Mouse (Mus musculus) MEL (cell line): ENCODE measurements around the gene Olfr56. TPM values are rescaled to one million over a fixed set of nuclear protein-coding genes. Genes with fewer than 3 reads are reported as not detected.

Experiments
- DNase-seq: peaks from one replicate; pipeline ENCODE4 v3.0.0; 2011; ENCODE audit warnings: low read depth, low spot score
- H3K27ac ChIP-seq: 2 replicates; pipeline ENCODE4 v1.5.1; 2012; ENCODE audit warnings: low read depth, mild to moderate bottlenecking, control low read depth, low read length, moderate library complexity; ENCODE audit not compliant: control insufficient read depth
- H3K27me3 ChIP-seq, 2 experiments: fragments of 150-350 bp in 1 of 2; sonication (generic) in 1 of 2; 2 replicates each; pipeline ENCODE4 v1.6.1; 2012; ENCODE audit warnings: low read length in 2 of 2, mild to moderate bottlenecking in 2 of 2, improper control_type of control experiment in 1 of 2, moderate library complexity in 1 of 2; ENCODE audit not compliant: insufficient read depth in 2 of 2, control insufficient read depth in 1 of 2
- H3K36me3 ChIP-seq, 2 experiments: 2 replicates each; pipeline ENCODE4 v1.6.1; 2012 to 2014; ENCODE audit warnings: low read length in 2 of 2, improper control_type of control experiment in 1 of 2, inconsistent platforms in 1 of 2, mild to moderate bottlenecking in 1 of 2; ENCODE audit not compliant: insufficient read depth in 2 of 2, control insufficient read depth in 1 of 2
- H3K4me1 ChIP-seq, 2 experiments: fragments of 150-350 bp in 1 of 2; sonication (generic) in 1 of 2; 2 replicates each; pipeline ENCODE4 v1.6.1; 2012; ENCODE audit warnings: low read length in 2 of 2, improper control_type of control experiment in 1 of 2, mild to moderate bottlenecking in 1 of 2; ENCODE audit not compliant: insufficient read depth in 2 of 2, control insufficient read depth in 1 of 2
- H3K4me3 ChIP-seq, 2 experiments: fragments of 150-350 bp in 1 of 2; sonication (generic) in 1 of 2; 2 replicates each; pipeline ENCODE4 v1.5.1; 2012; ENCODE audit warnings: low read depth in 2 of 2, low read length in 2 of 2, mild to moderate bottlenecking in 2 of 2, moderate library complexity in 2 of 2, control low read depth in 1 of 2, improper control_type of control experiment in 1 of 2; ENCODE audit not compliant: control insufficient read depth in 1 of 2, insufficient read depth in 1 of 2
- H3K79me2 ChIP-seq: 2 replicates; pipeline ENCODE4 v1.6.1; 2012; ENCODE audit warnings: mild to moderate bottlenecking, low read length, moderate library complexity; ENCODE audit not compliant: control insufficient read depth, poor library complexity, insufficient read depth
- H3K9ac ChIP-seq: 2 replicates; pipeline ENCODE4 v1.6.1; 2012; ENCODE audit warnings: low read depth, mild to moderate bottlenecking, control low read depth, low read length, moderate library complexity; ENCODE audit not compliant: control insufficient read depth, poor library complexity, severe bottlenecking
- H3K9me3 ChIP-seq: fragments of 150-350 bp; sonication (generic); replicated peaks from 2 replicates; pipeline ENCODE4 v1.6.1; 2012; ENCODE audit warnings: mild to moderate bottlenecking, low read length, improper control_type of control experiment, moderate library complexity; ENCODE audit not compliant: insufficient read depth
- E2F4 ChIP-seq: IDR thresholded peaks from 2 replicates; pipeline ENCODE4 v1.6.1; 2011; ENCODE audit warnings: low read depth, low read length, improper control_type of control experiment, borderline replicate concordance
- ELF1 ChIP-seq: IDR thresholded peaks from 2 replicates; pipeline ENCODE4 v1.6.1; 2014; ENCODE audit warnings: low read depth, mild to moderate bottlenecking, inconsistent platforms, low read length, improper control_type of control experiment, moderate library complexity
- EP300 ChIP-seq, 2 experiments: IDR thresholded peaks; 2 replicates each; pipeline ENCODE4 v1.6.1; 2011; ENCODE audit warnings: improper control_type of control experiment in 2 of 2, low read length in 2 of 2, low read depth in 1 of 2, mild to moderate bottlenecking in 1 of 2
- ETS1 ChIP-seq: IDR thresholded peaks from 2 replicates; pipeline ENCODE4 v1.6.1; 2012; ENCODE audit warnings: low read depth, mild to moderate bottlenecking, inconsistent platforms, low read length, improper control_type of control experiment, moderate library complexity
- GATA1 ChIP-seq: IDR thresholded peaks from 2 replicates; pipeline ENCODE4 v1.6.1; 2011; ENCODE audit warnings: low read depth, low read length, improper control_type of control experiment
- HCFC1 ChIP-seq: IDR thresholded peaks from 2 replicates; pipeline ENCODE4 v1.6.1; 2012; ENCODE audit warnings: low read depth, mild to moderate bottlenecking, inconsistent platforms, low read length, improper control_type of control experiment, moderate library complexity
- MAX ChIP-seq: IDR thresholded peaks from 2 replicates; pipeline ENCODE4 v1.6.1; 2011; ENCODE audit warnings: low read length, improper control_type of control experiment
- MAZ ChIP-seq: IDR thresholded peaks from 2 replicates; pipeline ENCODE4 v1.6.1; 2012; ENCODE audit warnings: low read depth, mild to moderate bottlenecking, inconsistent platforms, low read length, improper control_type of control experiment
- MEF2A ChIP-seq: IDR thresholded peaks from 2 replicates; pipeline ENCODE4 v1.6.1; 2014; ENCODE audit warnings: low read depth, mild to moderate bottlenecking, inconsistent platforms, low read length, improper control_type of control experiment; ENCODE audit not compliant: poor library complexity, insufficient replicate concordance, severe bottlenecking; ENCODE audit errors: extremely low read depth
- MXI1 ChIP-seq: IDR thresholded peaks from 2 replicates; pipeline ENCODE4 v1.6.1; 2011; ENCODE audit warnings: mild to moderate bottlenecking, low read depth, low read length, improper control_type of control experiment
- MYC ChIP-seq: IDR thresholded peaks from 2 replicates; pipeline ENCODE4 v1.6.1; 2011; ENCODE audit warnings: low read depth, mild to moderate bottlenecking, low read length, improper control_type of control experiment, moderate library complexity
- NELFE ChIP-seq: IDR thresholded peaks from 2 replicates; pipeline ENCODE4 v1.6.1; 2011; ENCODE audit warnings: low read depth, low read length, improper control_type of control experiment
- POLR2A ChIP-seq, 2 experiments: IDR thresholded peaks; 2 replicates each; pipeline ENCODE4 v1.6.1; 2011 to 2012; ENCODE audit warnings: low read length in 2 of 2, mild to moderate bottlenecking in 2 of 2, control low read depth in 1 of 2, improper control_type of control experiment in 1 of 2, low read depth in 1 of 2, moderate library complexity in 1 of 2; ENCODE audit not compliant: control insufficient read depth in 1 of 2, insufficient read depth in 1 of 2, poor library complexity in 1 of 2
- RAD21 ChIP-seq: IDR thresholded peaks from 2 replicates; pipeline ENCODE4 v1.6.1; 2011; ENCODE audit warnings: mild to moderate bottlenecking, low read depth, low read length, improper control_type of control experiment
- SIN3A ChIP-seq: IDR thresholded peaks from 2 replicates; pipeline ENCODE4 v1.6.1; 2012; ENCODE audit warnings: low read length, improper control_type of control experiment, inconsistent platforms
- TCF12 ChIP-seq: IDR thresholded peaks from 2 replicates; pipeline ENCODE4 v1.6.1; 2014; ENCODE audit warnings: low read depth, mild to moderate bottlenecking, inconsistent platforms, low read length, improper control_type of control experiment, moderate library complexity
- ZMIZ1 ChIP-seq: IDR thresholded peaks from 2 replicates; pipeline ENCODE4 v1.6.1; 2012; ENCODE audit warnings: low read depth, mild to moderate bottlenecking, inconsistent platforms, low read length, improper control_type of control experiment, moderate library complexity
- polyA plus RNA-seq, 2 experiments: library from polyadenylated mRNA; stranded (reverse) in 1 of 2; unstranded in 1 of 2; fragments of >175 nt in 1 of 2; fragments of >200 nt in 1 of 2; gene quantifications; 2 replicates each; pipeline versions ENCODE4 v1.2.1 to v1.2.4; 2012; ENCODE audit warnings: low replicate concordance in 2 of 2, low read depth in 1 of 2; ENCODE audit not compliant: insufficient read length in 2 of 2, insufficient read depth in 1 of 2, missing spikeins in 1 of 2
- total RNA-seq: library from RNA; depleted of rRNA; stranded (reverse); fragments of 300-350 nt; gene quantifications from 2 replicates; pipeline ENCODE4 v1.2.3, GENCODE M21; 2012

Gene Olfr56
- total and polyA plus RNA-seq, 3 experiments = 0.58 to 0.92 TPM; not detected in 1

- peak overlapping the region; percentile 76 for H3K9ac ChIP-seq
- H3K36me3 ChIP-seq = peaks cover 0 to 75% of the 10 kb centered on the region in 2 experiments; a peak in 3 of 4 replicates
- TF ChIP-seq RAD21 (no peak), MAX (no peak), SIN3A (no peak; the same call in 1 of the 2 replicates), GATA1 (peak; percentile 59), ZMIZ1 (peak; percentile 37), TCF12 (no peak), MXI1 (peak; percentile 22; the same call in 1 of the 2 replicates), MEF2A (no peak), MAZ (peak; percentile 53; the same call in 1 of the 2 replicates), E2F4 (no peak), NELFE (peak; percentile 34; the same call in 1 of the 2 replicates), MYC (no peak), ETS1 (peak; percentile 80), EP300 (IDR thresholded peaks at IDR 0.05; ENCODE audit: low read depth in 1 of 2, low read length in 2 of 2) (peak; percentile 16 to 22; a peak in 2 of 4 replicates), HCFC1 (no peak)
- peak overlapping the region; percentile 98 for H3K27ac ChIP-seq
- H3K4me1 ChIP-seq = peaks cover 54 to 56% of the 10 kb centered on the region in 2 experiments
- H3K79me2 ChIP-seq = peaks cover 34% of the 10 kb centered on the region
- no peaks in the 10 kb centered on the region for H3K27me3 ChIP-seq
- H3K9me3 ChIP-seq = no peaks in the 10 kb centered on the region
- peak; percentile 67 for DNase-seq
- H3K4me3 ChIP-seq = peak overlapping the region; percentile 60 to 74
Observed at GRCm38 (mm10) chr11:49081356-49081755, 102.7 kb downstream of the Olfr56 start.

GRCm38 (mm10) chr11:49081886-49082285 lies 103.2 kb downstream of the Olfr56 start:
- peak overlapping the region; percentile 76 for H3K9ac ChIP-seq
- H3K4me3 ChIP-seq = peak overlapping the region; percentile 60 to 74
- TF ChIP-seq ELF1 = peak; percentile 62
- no peak for TF ChIP-seq POLR2A (IDR thresholded peaks at IDR 0.05; ENCODE audit: control insufficient read depth in 1 of 2, insufficient read depth in 1 of 2, low read depth in 1 of 2, low read length in 2 of 2, poor library complexity in 1 of 2)
- peaks cover 56 to 61% of the 10 kb centered on the region in 2 experiments for H3K4me1 ChIP-seq
- no peaks in the 10 kb centered on the region for H3K27me3 ChIP-seq
- no peaks in the 10 kb centered on the region for H3K9me3 ChIP-seq
- peaks cover 0 to 78% of the 10 kb centered on the region in 2 experiments; a peak in 3 of 4 replicates for H3K36me3 ChIP-seq
- peak overlapping the region; percentile 98 for H3K27ac ChIP-seq
- peak; percentile 61 for DNase-seq
- peaks cover 31% of the 10 kb centered on the region for H3K79me2 ChIP-seq
